Mouse (Mus musculus): ENCODE measurements around the gene 4932438A13Rik. TPM values are rescaled to one million over a fixed set of nuclear protein-coding genes. Genes with fewer than 3 reads are reported as not detected.

The 4932438A13Rik gene
- 10 to 100 TPM; 87.8 to 88.3 TPM for total RNA-seq (2021)
- long read RNA-seq, partial matches to known transcripts = 6 of 8 reads
- long read RNA-seq, other reads (novel, unspliced or antisense) = 2 of 8 reads

GRCm38 (mm10) chr3:36862721-36863275, at the start of gene 4932438A13Rik:
4932438A13Rik (plus strand) TSS chr3:36863104.
- peak; percentile 91 to 98 for DNase-seq (ENCODE audit: low spot score in 2 of 2)

- no peak for DNase-seq (ENCODE audit: low spot score in 2 of 2)
Measured at GRCm38 (mm10) chr3:36816633-36817032, 46.3 kb upstream of the 4932438A13Rik start.

DNA sequence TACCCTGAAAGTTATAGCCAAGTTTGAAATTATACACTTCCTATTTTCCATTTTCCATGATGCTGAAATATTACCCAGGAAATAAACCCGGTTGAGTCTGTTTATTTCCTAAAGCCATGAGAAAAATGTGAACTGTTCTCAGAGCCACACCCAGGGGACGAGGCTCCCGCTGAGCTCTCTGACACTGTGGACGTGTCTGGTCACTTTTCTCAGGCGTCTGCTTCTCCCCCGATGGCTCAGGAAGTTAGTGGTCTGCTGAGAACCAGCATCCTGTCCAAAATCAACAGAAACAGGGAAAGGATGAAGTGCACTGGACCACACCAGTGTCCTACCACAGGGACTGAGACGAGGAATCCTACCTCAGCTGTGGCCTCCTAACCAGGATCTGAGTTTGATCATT, 43.5 kb upstream of the 4932438A13Rik start:
- DNase-seq (ENCODE audit: low spot score in 2 of 2) = no peak

DNA sequence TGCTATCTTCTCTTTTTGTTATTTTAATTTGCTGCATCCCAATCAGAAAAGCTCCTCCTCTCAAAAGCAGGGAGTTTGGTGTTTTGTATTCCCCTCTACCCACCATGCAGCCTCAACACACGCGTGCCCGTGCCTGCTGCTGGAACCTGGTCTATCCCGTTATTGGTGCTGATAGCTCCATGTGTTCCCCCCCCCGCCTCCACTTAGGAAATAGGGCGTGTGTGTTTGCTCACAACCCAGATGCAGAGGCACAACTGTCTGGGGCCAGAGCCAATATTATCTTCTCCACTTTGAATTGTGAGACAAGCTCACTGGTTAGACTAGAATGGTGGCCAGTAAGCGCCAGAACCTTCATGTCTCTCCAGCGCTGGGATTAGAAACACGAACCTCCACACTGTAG, 41.9 kb upstream of the 4932438A13Rik start:
- no peak for DNase-seq (ENCODE audit: low spot score in 2 of 2)

DNA sequence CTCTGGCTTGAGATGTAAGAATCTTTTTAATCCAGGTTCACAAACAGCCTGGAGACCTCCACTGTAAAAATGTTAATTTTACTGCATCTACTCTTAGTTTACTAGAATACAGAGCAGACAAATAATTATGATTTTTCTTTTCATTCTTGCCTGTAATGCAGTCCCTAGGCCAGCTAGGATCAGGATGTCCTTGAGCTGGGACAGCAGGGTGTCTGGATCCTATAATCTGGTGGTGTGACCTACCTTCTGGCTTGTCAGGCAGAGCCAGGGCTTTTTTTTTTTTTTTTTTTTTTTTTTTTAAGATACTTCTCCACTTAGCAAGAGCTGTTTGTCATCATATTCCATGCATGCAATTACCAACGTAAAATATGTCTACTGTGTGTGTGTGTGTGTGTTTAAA, 37.8 kb upstream of the 4932438A13Rik start:
- no peak for DNase-seq (ENCODE audit: low spot score in 2 of 2)

- DNase-seq (ENCODE audit: low spot score in 2 of 2) = no peak
Measured at GRCm38 (mm10) chr3:36825554-36825953, 37.4 kb upstream of the 4932438A13Rik start.

- no peak for DNase-seq (ENCODE audit: low spot score in 2 of 2)
Measured at GRCm38 (mm10) chr3:36827274-36828025, 35.5 kb upstream of the 4932438A13Rik start.

DNA sequence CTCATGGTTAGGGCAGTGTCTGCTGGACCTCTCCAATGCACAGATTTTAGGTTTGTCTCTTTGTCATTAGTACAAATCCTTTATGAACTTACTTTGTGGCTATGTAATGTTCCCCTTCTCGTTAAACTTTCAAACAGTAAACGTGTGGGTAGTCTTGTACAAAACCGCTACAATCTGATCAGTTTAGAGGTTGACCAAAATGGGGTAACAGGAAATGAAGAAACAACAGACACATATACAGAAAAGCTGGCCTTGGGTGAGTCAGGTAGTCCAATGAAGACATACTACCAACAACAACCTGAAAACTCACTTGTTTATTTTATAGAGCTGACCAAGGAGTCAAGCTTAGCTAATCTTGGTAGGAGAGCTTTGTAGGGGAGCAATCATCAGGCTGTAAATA, 32.7 kb upstream of the 4932438A13Rik start:
- no peak for DNase-seq (ENCODE audit: low spot score in 2 of 2)

GRCm38 (mm10) chr3:36834426-36834825, 28.5 kb upstream of the 4932438A13Rik start:
- no peak for DNase-seq (ENCODE audit: low spot score in 2 of 2)

DNA sequence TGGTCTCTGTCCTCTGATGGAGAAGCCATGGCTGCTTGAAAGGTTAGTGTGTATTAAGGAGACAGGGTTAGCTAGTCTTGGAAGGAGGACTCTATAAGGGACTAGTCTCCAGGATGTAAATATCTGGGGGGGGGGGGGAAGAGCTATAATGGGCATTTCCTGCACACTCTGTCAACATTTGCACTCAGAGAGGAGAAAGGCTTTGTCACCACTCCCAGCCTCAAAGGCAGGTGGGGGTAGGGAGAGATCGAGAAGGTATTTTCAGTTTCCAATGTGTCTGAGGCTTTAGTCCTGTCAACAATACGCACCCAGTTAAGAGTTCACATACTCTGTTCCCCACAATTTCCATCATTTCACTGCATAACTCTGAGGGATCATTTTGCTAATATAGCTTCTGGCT, 28.1 kb upstream of the 4932438A13Rik start:
- DNase-seq (ENCODE audit: low spot score in 2 of 2) = no peak

DNA sequence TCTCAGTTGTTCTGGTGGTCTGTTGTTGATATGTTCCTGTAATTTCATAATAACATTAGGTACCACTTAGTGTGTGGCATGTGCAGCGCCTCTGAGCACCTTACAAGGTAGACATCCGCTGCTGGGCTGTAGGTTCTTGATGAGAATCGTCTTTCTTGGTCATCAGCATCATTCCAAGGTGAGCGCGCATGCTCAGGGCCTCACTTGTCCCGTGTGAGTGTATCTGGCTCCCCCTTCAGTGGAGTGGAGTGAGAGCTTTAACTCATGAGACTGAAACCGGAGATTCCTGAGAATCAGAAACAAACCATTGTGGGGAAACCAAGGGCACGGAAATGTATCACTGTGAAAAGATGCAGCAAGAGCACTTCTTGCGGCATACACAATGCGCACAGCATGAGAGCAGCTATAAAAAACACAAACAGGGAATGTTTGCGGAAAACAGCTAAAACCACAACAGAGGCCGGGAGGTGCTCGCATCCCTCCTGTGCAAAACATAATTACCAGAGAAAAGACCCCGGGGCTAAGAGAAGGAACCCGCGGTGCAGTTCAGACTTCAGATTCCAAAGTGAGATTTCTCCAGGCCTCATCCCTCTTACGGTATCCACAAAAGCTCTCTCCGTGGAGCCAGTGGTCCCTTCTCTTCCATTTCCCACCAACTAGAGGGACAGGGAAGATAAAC, 27.2 kb upstream of the 4932438A13Rik start:
- peak in 1 of 2 experiments; percentile 34 for DNase-seq (ENCODE audit: low spot score in 2 of 2)

DNA sequence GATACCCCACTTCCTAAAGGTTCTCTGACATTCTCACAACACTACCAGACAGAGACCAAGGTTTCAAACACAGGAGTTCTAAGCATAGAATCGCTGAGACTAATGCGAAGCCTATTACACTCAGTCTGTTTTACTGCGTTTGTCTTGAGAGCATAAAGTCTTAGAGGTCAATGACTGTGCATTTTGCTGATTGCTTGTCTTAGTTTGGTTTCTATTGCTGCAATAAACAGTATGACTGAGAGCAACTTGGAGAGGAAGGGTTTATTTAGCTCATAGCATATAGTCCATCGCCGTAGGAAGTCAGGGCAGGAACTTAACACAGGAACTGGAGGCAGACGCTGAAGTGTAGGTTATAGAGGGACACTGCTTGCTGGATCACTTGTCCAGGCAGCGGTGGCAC, 26.1 kb upstream of the 4932438A13Rik start:
- no peak for DNase-seq (ENCODE audit: low spot score in 2 of 2)

GRCm38 (mm10) chr3:36840650-36841555, 22.0 kb upstream of the 4932438A13Rik start:
- DNase-seq (ENCODE audit: low spot score in 2 of 2) = peak; percentile 19 to 76

DNA sequence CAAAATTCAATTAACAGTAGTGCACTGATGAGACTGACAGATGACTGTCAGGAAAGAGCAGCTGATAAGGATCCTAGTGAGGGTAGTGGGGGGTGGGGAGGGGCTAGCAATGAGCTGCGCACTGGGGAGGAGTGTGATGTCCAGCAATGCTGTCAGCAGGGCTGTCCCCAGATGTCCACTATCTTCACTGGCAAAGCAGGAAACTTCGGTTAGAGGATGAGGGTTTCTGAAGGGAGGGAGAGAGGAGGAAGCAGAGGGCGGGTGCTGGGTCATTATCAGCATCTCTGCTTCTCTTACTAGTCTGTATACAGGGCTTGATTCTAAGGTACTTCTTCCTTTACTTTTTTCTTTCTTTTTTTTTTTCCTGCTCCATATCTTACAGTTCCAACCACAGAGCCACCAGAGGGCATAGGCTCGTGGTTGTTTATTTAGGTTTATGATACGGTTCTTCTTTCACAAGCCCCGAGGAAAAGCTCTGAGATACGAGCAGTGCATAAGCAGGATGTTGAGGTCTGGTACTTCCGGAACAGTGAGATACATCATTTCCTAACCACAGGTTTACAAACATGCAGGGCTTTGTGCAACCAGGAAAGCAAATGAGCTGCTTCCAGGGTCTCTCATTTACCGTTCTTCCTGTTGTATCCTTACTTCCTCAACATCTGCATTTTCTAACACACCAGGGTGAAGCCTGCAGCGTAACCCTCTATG, 9.0 kb upstream of the 4932438A13Rik start:
- no peak for DNase-seq (ENCODE audit: low spot score in 2 of 2)

DNA sequence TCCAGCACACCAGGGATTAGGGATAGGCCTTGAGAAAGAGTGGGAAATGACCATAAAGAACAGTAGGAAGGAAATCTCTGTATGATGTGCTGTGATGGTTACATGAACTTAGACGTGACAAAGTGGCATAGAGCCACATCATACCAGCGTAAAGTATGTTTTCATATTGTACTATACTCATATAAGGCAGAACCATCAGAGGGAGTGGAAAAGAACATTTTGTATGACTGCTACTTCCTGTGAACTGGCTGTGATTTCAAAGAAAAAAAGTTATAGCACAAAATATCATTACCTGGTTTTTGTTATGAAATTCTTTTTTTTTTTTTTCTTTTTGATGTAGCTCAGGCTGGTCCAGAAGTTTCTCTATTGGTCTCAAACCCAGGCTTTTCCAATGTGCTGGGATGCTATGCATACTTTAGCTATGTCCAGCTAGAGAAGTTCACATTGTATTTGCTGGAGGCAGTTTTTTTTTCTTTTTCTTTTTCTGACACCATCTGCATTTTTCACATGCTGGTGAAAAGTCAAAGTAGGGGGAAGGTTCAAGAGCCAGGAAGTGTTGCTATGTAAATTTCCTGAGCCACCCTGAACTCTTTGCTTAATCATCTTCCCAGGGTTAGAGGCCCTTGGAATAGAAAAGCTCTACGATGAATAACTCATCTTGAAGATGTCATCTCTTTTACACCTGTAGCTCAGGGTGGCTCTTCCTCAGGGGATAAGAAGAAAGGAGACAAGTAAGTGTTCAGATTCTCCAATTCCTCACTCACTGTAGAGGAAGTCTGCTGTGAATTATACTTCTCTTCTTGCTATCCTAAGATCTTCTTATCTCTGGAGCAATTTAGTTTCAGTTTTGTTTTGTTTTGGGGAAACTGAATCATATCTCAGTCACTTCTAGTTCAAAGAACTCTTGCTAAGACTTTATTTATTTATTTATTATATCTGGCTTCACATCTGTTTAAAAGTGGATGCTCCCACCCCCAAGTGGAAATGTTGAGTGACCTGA, 1.2 kb upstream of the 4932438A13Rik start:
- DNase-seq (ENCODE audit: low spot score in 2 of 2) = no peak

DNA sequence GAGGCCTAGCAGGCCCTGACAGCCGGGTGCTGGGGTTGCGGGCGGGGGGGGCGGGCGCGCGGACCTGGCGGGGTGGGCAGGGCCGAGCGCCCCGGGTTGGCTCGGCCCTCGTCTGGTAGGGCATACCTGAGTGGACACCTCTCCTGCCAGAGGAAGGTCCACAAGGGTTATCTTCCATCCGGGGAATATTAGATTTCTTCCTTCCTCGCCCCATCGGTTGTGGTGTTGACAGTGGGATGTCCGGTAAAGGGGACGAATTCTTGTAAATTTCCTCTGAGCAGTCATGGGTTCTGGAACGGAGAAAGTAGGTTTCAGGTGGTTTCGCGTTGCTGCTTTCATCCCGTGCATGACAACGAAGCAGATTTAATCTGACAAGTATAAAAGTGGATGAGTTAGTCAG, 523 bp downstream of the 4932438A13Rik start:
- DNase-seq (ENCODE audit: low spot score in 2 of 2) = no peak

DNA sequence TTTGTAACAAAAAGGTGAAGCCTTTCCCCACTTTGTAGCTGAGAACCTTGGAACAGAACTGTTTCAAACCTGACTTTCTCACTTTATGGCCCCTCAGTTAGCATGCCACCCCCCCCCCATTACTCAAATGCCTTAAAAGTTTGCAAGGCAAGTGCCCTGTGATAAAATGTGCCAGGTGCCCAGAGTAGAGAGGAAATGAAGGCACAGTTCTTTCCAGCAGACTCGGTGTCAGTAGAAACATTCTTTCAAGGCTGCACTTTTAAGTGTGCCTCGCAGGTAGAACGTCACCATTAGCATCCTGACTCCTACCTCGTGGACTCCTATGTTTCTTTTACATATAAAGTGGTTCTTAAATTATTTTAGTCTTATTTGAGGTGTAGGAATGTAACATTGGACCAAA, 977 bp downstream of the 4932438A13Rik start:
- no peak for DNase-seq (ENCODE audit: low spot score in 2 of 2)

DNA sequence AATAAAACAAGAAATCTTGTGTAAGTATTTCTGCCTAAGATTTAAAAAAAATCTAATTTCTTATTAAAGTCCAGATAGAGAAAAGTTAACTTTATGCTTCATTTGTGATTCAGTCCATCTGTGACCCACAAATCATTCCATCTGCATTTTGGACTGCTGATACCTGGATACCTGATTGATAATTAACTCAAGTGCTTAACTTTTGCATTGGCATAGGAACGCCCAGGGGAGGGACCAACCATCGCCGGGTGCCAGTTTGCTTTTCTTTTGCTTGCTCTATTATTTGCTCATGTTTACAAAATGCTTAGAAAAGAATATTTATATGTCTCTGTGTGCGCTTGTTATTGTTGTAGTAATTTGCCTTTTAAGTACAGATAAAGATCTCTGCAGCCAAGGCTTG, 1.6 kb downstream of the 4932438A13Rik start:
- DNase-seq (ENCODE audit: low spot score in 2 of 2) = no peak

DNA sequence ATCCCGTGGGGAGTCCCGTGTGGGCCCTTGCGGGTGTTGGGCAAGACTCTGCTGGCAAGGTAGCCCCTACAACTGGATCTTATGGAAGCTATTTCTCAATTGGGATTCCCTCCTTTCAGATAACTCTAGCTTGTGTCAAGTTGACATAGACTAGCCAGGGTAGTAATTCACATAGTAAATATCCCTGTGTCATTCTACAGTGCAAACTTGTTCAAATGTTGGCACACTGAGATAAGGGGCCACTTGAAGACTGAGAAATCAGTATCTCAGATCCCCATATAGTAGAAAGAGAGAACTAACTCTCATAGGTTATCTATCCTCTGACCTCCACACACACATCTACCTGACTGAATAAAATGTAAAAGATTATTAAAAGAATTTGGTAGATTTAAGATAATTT, 42.5 kb downstream of the 4932438A13Rik start:
- DNase-seq (ENCODE audit: low spot score in 2 of 2) = no peak
